Mouse (Mus musculus) G1E (cell line): ENCODE measurements around the gene Flywch1.

Source experiments
- CTCF ChIP-seq: IDR thresholded peaks from 2 replicates; pipeline ENCODE4 v1.5.1; 2012; ENCODE audit warnings: low read depth, low read length, inconsistent platforms, mixed read lengths
- GATA1 ChIP-seq: IDR thresholded peaks from 2 replicates; pipeline ENCODE4 v1.6.1; 2012; ENCODE audit warnings: borderline replicate concordance, low read length, inconsistent platforms, mixed read lengths
- GATA2 ChIP-seq: IDR thresholded peaks from 2 replicates; pipeline ENCODE4 v1.6.1; 2012; ENCODE audit warnings: low read depth, low read length, inconsistent platforms, borderline replicate concordance
- POLR2AphosphoS5 ChIP-seq: IDR thresholded peaks from 2 replicates; pipeline ENCODE4 v1.6.1; 2012; ENCODE audit warnings: low read depth, low read length, inconsistent platforms; ENCODE audit not compliant: insufficient replicate concordance

GRCm38 (mm10) chr17:23747471-23747870, 23.9 kb downstream of the Flywch1 start:
- TF ChIP-seq CTCF (no peak), GATA2 (no peak), POLR2AphosphoS5 (no peak), GATA1 (no peak)
